Mouse (Mus musculus) heart, postnatal 0 days (tissue): ENCODE results near the gene Gm49392.
A peak's percentile ranks its signal among the peaks of the same experiment; 100 is the strongest.

Experiments used
- CTCF ChIP-seq: IDR thresholded peaks from 2 replicates; pipeline ENCODE4 v1.5.1; 2016; ENCODE audit warnings: antibody characterized with exemption, control low read depth, low read depth
- EP300 ChIP-seq: IDR thresholded peaks from 2 replicates; pipeline ENCODE4 v1.6.1; 2016; ENCODE audit warnings: antibody characterized with exemption, low read depth

DNA sequence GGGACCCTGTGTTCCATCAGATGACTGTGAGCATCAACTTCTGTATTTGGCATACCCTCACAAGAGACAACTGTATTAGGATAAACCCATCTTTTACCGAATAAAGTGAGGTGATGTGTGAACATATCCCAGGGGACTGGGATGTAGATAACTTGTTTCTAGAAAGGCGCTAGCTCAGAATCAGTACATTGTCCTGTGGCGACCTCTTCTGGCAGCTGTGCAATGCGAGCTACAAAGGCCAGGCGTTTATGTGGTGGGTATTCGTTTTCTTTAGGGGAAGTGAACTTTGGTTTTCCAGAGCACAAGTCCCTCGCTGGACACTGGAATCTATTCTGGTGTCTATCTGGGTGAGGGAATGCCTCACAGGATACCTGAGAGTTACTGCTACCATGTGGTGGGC is 77.2 kb downstream of the Gm49392 start:
- TF ChIP-seq CTCF (peak; percentile 73), EP300 (no peak)
